Mouse (Mus musculus): ENCODE measurements around the gene Sstr5. TPM values are rescaled to one million over a fixed set of nuclear protein-coding genes. Genes with fewer than 3 reads are reported as not detected.

The Sstr5 gene
- polyA plus RNA-seq, 1 experiment = not detected

DNA sequence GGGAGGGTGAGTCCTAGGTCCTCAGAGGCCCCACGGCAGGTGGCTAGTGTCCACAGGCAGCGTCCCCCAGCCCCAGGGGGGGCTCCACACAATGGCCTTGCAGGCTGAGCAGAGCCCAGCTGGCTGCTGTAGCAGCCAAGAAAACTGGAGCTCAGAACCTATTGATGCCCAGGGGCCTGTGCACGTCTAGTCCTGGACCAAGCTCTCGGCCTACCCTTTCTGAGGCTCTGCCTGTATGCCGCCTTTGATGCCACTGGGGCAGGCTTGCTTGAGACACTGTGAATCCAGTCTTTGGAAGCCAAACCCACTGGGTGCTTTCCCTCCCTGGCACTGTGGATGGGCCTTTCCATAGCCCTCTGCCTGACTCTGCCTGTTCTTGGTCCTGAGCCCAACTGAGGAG, 22.4 kb upstream of the Sstr5 start:
- H3K27ac ChIP-seq (ENCODE audit: insufficient read depth, low read depth, low read length) = no peak overlapping the region
- WGBS = 87% methylated on average over 5 of the region's 5 CpGs
- TF ChIP-seq POLR2A (IDR thresholded peaks at IDR 0.05; ENCODE audit: low read depth, low read length) (no peak), CTCF (conservative IDR thresholded peaks at IDR 0.05; ENCODE audit: insufficient read depth, insufficient read length, low read depth, low read length) (no peak)
- no peak for DNase-seq
- no peaks in the 10 kb centered on the region for H3K36me3 ChIP-seq (ENCODE audit: control insufficient read depth, insufficient read depth, low read length)
- no peak overlapping the region for H3K4me3 ChIP-seq (ENCODE audit: insufficient read depth, low read depth, low read length)
- no peaks in the 10 kb centered on the region for H3K27me3 ChIP-seq (replicated peaks; ENCODE audit: control insufficient read depth, insufficient read depth, low read length)
- H3K4me1 ChIP-seq (ENCODE audit: control insufficient read depth, insufficient read depth, low read length) = no peaks in the 10 kb centered on the region

DNA sequence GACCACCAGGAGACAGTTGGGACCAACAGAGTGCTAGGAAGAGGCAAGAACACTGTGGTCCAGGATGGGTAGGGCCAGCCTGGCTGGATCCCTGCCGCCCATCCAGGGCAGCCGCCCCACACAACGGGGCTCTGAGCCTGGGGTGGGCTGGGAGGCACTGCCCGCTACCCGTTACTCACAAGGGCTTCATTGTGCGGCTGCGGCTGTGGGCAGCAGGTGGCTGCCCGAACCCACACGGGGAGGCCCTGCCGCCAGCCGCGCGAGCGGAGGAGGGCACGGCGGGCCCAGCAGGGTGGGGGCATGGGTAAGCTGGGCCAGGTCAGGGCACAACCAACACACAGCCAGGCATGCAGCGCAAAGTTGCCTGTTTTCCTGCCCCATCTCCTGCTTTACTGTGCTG, 21.1 kb upstream of the Sstr5 start:
- Histone ChIP-seq H3K4me3 (ENCODE audit: insufficient read depth, low read depth, low read length) (no peak overlapping the region), H3K27ac (ENCODE audit: insufficient read depth, low read depth, low read length) (no peak overlapping the region), H3K4me1 (ENCODE audit: control insufficient read depth, insufficient read depth, low read length) (no peaks in the 10 kb centered on the region), H3K36me3 (ENCODE audit: control insufficient read depth, insufficient read depth, low read length) (no peaks in the 10 kb centered on the region), H3K27me3 (replicated peaks; ENCODE audit: control insufficient read depth, insufficient read depth, low read length) (no peaks in the 10 kb centered on the region)
- 64% methylated on average over 17 of the region's 17 CpGs for WGBS
- no peak for TF ChIP-seq POLR2A (IDR thresholded peaks at IDR 0.05; ENCODE audit: low read depth, low read length)
- TF ChIP-seq CTCF (conservative IDR thresholded peaks at IDR 0.05; ENCODE audit: insufficient read depth, insufficient read length, low read depth, low read length) = no peak
- DNase-seq = no peak

- 18% methylated on average over 5 of the region's 5 CpGs for WGBS
Observed at GRCm38 (mm10) chr17:25516315-25516714, 19.2 kb upstream of the Sstr5 start.

GRCm38 (mm10) chr17:25514055-25514454, 17.0 kb upstream of the Sstr5 start:
- 93% methylated on average over 2 of the region's 2 CpGs for WGBS
- H3K4me3 ChIP-seq (ENCODE audit: insufficient read depth, low read depth, low read length) = no peak overlapping the region
- no peaks in the 10 kb centered on the region for H3K27me3 ChIP-seq (replicated peaks; ENCODE audit: control insufficient read depth, insufficient read depth, low read length)
- no peaks in the 10 kb centered on the region for H3K36me3 ChIP-seq (ENCODE audit: control insufficient read depth, insufficient read depth, low read length)
- TF ChIP-seq POLR2A (IDR thresholded peaks at IDR 0.05; ENCODE audit: low read depth, low read length) (no peak), CTCF (conservative IDR thresholded peaks at IDR 0.05; ENCODE audit: insufficient read depth, insufficient read length, low read depth, low read length) (no peak)
- DNase-seq = no peak
- H3K4me1 ChIP-seq (ENCODE audit: control insufficient read depth, insufficient read depth, low read length) = no peaks in the 10 kb centered on the region
- no peak overlapping the region for H3K27ac ChIP-seq (ENCODE audit: insufficient read depth, low read depth, low read length)

More at GRCm38 (mm10) chr17:25516315-25516714, 19.2 kb upstream of the Sstr5 start:
- Histone ChIP-seq H3K27ac (ENCODE audit: insufficient read depth, low read depth, low read length) (no peak overlapping the region), H3K4me1 (ENCODE audit: control insufficient read depth, insufficient read depth, low read length) (no peaks in the 10 kb centered on the region), H3K27me3 (replicated peaks; ENCODE audit: control insufficient read depth, insufficient read depth, low read length) (no peaks in the 10 kb centered on the region), H3K4me3 (ENCODE audit: insufficient read depth, low read depth, low read length) (no peak overlapping the region), H3K36me3 (ENCODE audit: control insufficient read depth, insufficient read depth, low read length) (no peaks in the 10 kb centered on the region)
- no peak for DNase-seq
- no peak for TF ChIP-seq POLR2A (IDR thresholded peaks at IDR 0.05; ENCODE audit: low read depth, low read length)
- no peak for TF ChIP-seq CTCF (conservative IDR thresholded peaks at IDR 0.05; ENCODE audit: insufficient read depth, insufficient read length, low read depth, low read length)

- Histone ChIP-seq H3K36me3 (ENCODE audit: control insufficient read depth, insufficient read depth, low read length) (no peaks in the 10 kb centered on the region), H3K4me3 (ENCODE audit: insufficient read depth, low read depth, low read length) (no peak overlapping the region), H3K27ac (ENCODE audit: insufficient read depth, low read depth, low read length) (no peak overlapping the region), H3K27me3 (replicated peaks; ENCODE audit: control insufficient read depth, insufficient read depth, low read length) (no peaks in the 10 kb centered on the region), H3K4me1 (ENCODE audit: control insufficient read depth, insufficient read depth, low read length) (no peaks in the 10 kb centered on the region)
- no peak for TF ChIP-seq CTCF (conservative IDR thresholded peaks at IDR 0.05; ENCODE audit: insufficient read depth, insufficient read length, low read depth, low read length)
- TF ChIP-seq POLR2A (IDR thresholded peaks at IDR 0.05; ENCODE audit: low read depth, low read length) = no peak
- no peak for DNase-seq
- 71% methylated on average over 3 of the region's 3 CpGs for WGBS
Observed at GRCm38 (mm10) chr17:25511876-25512275, 14.8 kb upstream of the Sstr5 start.

DNA sequence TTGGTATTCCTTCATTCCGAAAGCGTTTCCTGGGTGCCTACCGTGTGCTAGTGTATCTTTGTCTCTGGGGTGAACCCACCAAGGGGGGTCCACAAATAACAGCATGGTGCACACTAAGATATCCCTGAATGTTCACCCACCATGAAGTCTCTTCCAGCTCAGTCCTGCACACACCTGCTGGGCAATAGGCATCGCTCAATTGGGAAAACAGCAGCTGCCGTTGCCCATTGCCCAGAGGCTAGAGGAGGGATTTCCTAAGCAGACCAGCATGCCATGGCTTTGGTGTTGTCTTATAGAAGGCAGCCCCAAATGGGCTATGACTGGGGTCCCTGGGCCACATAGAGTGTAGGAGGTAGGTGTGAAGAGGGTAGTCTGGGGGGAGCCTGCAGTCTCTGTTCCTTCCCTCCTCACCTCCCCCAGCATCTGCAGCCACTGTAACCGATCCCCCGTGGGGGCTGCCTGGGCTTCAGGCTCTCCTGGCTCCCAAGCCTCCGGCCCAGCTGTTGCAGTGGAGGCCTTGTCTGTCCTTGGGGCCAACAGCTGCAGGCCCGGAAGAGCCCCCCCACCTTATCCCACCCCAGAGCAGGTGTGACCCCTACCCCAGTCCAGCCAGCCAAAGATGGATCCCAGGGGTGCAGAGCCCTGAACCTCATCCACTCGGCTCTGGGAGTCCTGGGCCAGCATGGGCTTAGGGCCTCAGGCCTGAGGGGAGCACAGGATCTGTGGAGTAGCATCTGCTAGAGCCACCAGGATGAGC, 13.2 kb upstream of the Sstr5 start:
- H3K4me1 ChIP-seq (ENCODE audit: control insufficient read depth, insufficient read depth, low read length) = no peaks in the 10 kb centered on the region
- no peak overlapping the region for H3K4me3 ChIP-seq (ENCODE audit: insufficient read depth, low read depth, low read length)
- no peak for DNase-seq
- H3K36me3 ChIP-seq (ENCODE audit: control insufficient read depth, insufficient read depth, low read length) = no peaks in the 10 kb centered on the region
- no peak overlapping the region for H3K27ac ChIP-seq (ENCODE audit: insufficient read depth, low read depth, low read length)
- no peaks in the 10 kb centered on the region for H3K27me3 ChIP-seq (replicated peaks; ENCODE audit: control insufficient read depth, insufficient read depth, low read length)
- no peak for TF ChIP-seq POLR2A (IDR thresholded peaks at IDR 0.05; ENCODE audit: low read depth, low read length)
- no peak for TF ChIP-seq CTCF (conservative IDR thresholded peaks at IDR 0.05; ENCODE audit: insufficient read depth, insufficient read length, low read depth, low read length)
- 68% methylated on average over 10 of the region's 10 CpGs for WGBS

GRCm38 (mm10) chr17:25508860-25509577, 11.9 kb upstream of the Sstr5 start:
- H3K4me3 ChIP-seq (ENCODE audit: insufficient read depth, low read depth, low read length) = no peak overlapping the region
- no peaks in the 10 kb centered on the region for H3K4me1 ChIP-seq (ENCODE audit: control insufficient read depth, insufficient read depth, low read length)
- 53% methylated on average over 7 of the region's 7 CpGs for WGBS
- no peaks in the 10 kb centered on the region for H3K27me3 ChIP-seq (replicated peaks; ENCODE audit: control insufficient read depth, insufficient read depth, low read length)
- TF ChIP-seq CTCF (conservative IDR thresholded peaks at IDR 0.05; ENCODE audit: insufficient read depth, insufficient read length, low read depth, low read length) = peak; percentile 36; the same call in 1 of the 2 replicates
- no peak for TF ChIP-seq POLR2A (IDR thresholded peaks at IDR 0.05; ENCODE audit: low read depth, low read length)
- H3K36me3 ChIP-seq (ENCODE audit: control insufficient read depth, insufficient read depth, low read length) = no peaks in the 10 kb centered on the region
- peak; percentile 6 for DNase-seq
- no peak overlapping the region for H3K27ac ChIP-seq (ENCODE audit: insufficient read depth, low read depth, low read length)
